Mouse (Mus musculus) MEL (cell line): ENCODE data around the gene Necab2. TPM values are rescaled to one million over a fixed set of nuclear protein-coding genes. Genes with fewer than 3 reads are reported as not detected.
A peak's percentile ranks its signal among the peaks of the same experiment; 100 is the strongest.

Source experiments
- DNase-seq: peaks from one replicate; pipeline ENCODE4 v3.0.0; 2011; ENCODE audit warnings: low read depth, low spot score
- H3K27ac ChIP-seq: 2 replicates; pipeline ENCODE4 v1.5.1; 2012; ENCODE audit warnings: low read depth, mild to moderate bottlenecking, control low read depth, low read length, moderate library complexity; ENCODE audit not compliant: control insufficient read depth
- H3K27me3 ChIP-seq, 2 experiments: fragments of 150-350 bp in 1 of 2; sonication (generic) in 1 of 2; 2 replicates each; pipeline ENCODE4 v1.6.1; 2012; ENCODE audit warnings: low read length in 2 of 2, mild to moderate bottlenecking in 2 of 2, improper control_type of control experiment in 1 of 2, moderate library complexity in 1 of 2; ENCODE audit not compliant: insufficient read depth in 2 of 2, control insufficient read depth in 1 of 2
- H3K36me3 ChIP-seq, 2 experiments: 2 replicates each; pipeline ENCODE4 v1.6.1; 2012 to 2014; ENCODE audit warnings: low read length in 2 of 2, improper control_type of control experiment in 1 of 2, inconsistent platforms in 1 of 2, mild to moderate bottlenecking in 1 of 2; ENCODE audit not compliant: insufficient read depth in 2 of 2, control insufficient read depth in 1 of 2
- H3K4me1 ChIP-seq, 2 experiments: fragments of 150-350 bp in 1 of 2; sonication (generic) in 1 of 2; 2 replicates each; pipeline ENCODE4 v1.6.1; 2012; ENCODE audit warnings: low read length in 2 of 2, improper control_type of control experiment in 1 of 2, mild to moderate bottlenecking in 1 of 2; ENCODE audit not compliant: insufficient read depth in 2 of 2, control insufficient read depth in 1 of 2
- H3K4me3 ChIP-seq, 2 experiments: fragments of 150-350 bp in 1 of 2; sonication (generic) in 1 of 2; 2 replicates each; pipeline ENCODE4 v1.5.1; 2012; ENCODE audit warnings: low read depth in 2 of 2, low read length in 2 of 2, mild to moderate bottlenecking in 2 of 2, moderate library complexity in 2 of 2, control low read depth in 1 of 2, improper control_type of control experiment in 1 of 2; ENCODE audit not compliant: control insufficient read depth in 1 of 2, insufficient read depth in 1 of 2
- H3K79me2 ChIP-seq: 2 replicates; pipeline ENCODE4 v1.6.1; 2012; ENCODE audit warnings: mild to moderate bottlenecking, low read length, moderate library complexity; ENCODE audit not compliant: control insufficient read depth, poor library complexity, insufficient read depth
- H3K9ac ChIP-seq: 2 replicates; pipeline ENCODE4 v1.6.1; 2012; ENCODE audit warnings: low read depth, mild to moderate bottlenecking, control low read depth, low read length, moderate library complexity; ENCODE audit not compliant: control insufficient read depth, poor library complexity, severe bottlenecking
- H3K9me3 ChIP-seq: fragments of 150-350 bp; sonication (generic); replicated peaks from 2 replicates; pipeline ENCODE4 v1.6.1; 2012; ENCODE audit warnings: mild to moderate bottlenecking, low read length, improper control_type of control experiment, moderate library complexity; ENCODE audit not compliant: insufficient read depth
- CTCF ChIP-seq, 3 experiments: IDR thresholded peaks in 2 of 3; conservative IDR thresholded peaks in 1 of 3; 2 replicates each; pipeline ENCODE4 v1.5.1; 2011 to 2012; ENCODE audit warnings: low read length in 3 of 3, low read depth in 2 of 3, mild to moderate bottlenecking in 2 of 3, improper control_type of control experiment in 1 of 3, inconsistent platforms in 1 of 3, mixed read lengths in 1 of 3, moderate library complexity in 1 of 3; ENCODE audit not compliant: control insufficient read depth in 1 of 3, insufficient read depth in 1 of 3, poor library complexity in 1 of 3, severe bottlenecking in 1 of 3
- NELFE ChIP-seq: IDR thresholded peaks from 2 replicates; pipeline ENCODE4 v1.6.1; 2011; ENCODE audit warnings: low read depth, low read length, improper control_type of control experiment
- RAD21 ChIP-seq: IDR thresholded peaks from 2 replicates; pipeline ENCODE4 v1.6.1; 2011; ENCODE audit warnings: mild to moderate bottlenecking, low read depth, low read length, improper control_type of control experiment
- RCOR1 ChIP-seq: IDR thresholded peaks from 2 replicates; pipeline ENCODE4 v1.6.1; 2012; ENCODE audit warnings: low read depth, mild to moderate bottlenecking, inconsistent platforms, low read length, improper control_type of control experiment
- SMC3 ChIP-seq: IDR thresholded peaks from 2 replicates; pipeline ENCODE4 v1.6.1; 2011; ENCODE audit warnings: low read depth, low read length, improper control_type of control experiment
- polyA plus RNA-seq, 2 experiments: library from polyadenylated mRNA; stranded (reverse) in 1 of 2; unstranded in 1 of 2; fragments of >175 nt in 1 of 2; fragments of >200 nt in 1 of 2; gene quantifications; 2 replicates each; pipeline versions ENCODE4 v1.2.1 to v1.2.4; 2012; ENCODE audit warnings: low replicate concordance in 2 of 2, low read depth in 1 of 2; ENCODE audit not compliant: insufficient read length in 2 of 2, insufficient read depth in 1 of 2, missing spikeins in 1 of 2
- total RNA-seq: library from RNA; depleted of rRNA; stranded (reverse); fragments of 300-350 nt; gene quantifications from 2 replicates; pipeline ENCODE4 v1.2.3, GENCODE M21; 2012; rRNA removed

The Necab2 gene
- total and polyA plus RNA-seq, 3 experiments, result 0.06 TPM; not detected in 2

DNA sequence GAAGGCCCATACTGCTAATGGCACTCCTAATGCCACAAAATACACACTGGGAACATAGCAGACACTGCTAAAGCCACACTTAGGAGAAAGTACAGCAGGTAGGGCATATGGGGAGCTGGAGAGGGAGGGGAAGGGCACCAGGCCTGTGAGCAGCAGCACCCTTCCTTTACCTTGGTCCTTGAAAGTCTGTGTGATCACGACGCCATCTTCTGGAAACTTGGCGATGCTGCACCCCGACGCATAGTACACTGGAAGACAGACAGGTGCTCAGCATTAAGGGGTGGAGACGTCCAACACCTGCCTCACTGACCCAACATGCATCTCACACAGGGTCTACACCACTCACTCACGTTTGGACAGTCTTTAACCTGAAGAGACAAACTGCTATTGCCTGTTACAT lies 73.6 kb downstream of the Necab2 start:
- no peak overlapping the region for H3K27ac ChIP-seq
- no peaks in the 10 kb centered on the region for H3K27me3 ChIP-seq
- peaks cover 13 to 24% of the 10 kb centered on the region in 2 experiments for H3K36me3 ChIP-seq
- no peaks in the 10 kb centered on the region for H3K9me3 ChIP-seq
- no peak overlapping the region for H3K9ac ChIP-seq
- no peak overlapping the region for H3K4me3 ChIP-seq
- DNase-seq, result peak; percentile 41
- TF ChIP-seq RAD21, result peak; percentile 43
- peak; percentile 31; the same call in 1 of the 2 replicates for TF ChIP-seq SMC3
- peak; percentile 46 to 59 (median 53); a peak in 5 of 6 replicates for TF ChIP-seq CTCF (IDR thresholded peaks at IDR 0.05 in 2 of 3, conservative IDR thresholded peaks at IDR 0.05 in 1 of 3; ENCODE audit: control insufficient read depth in 1 of 3, insufficient read depth in 1 of 3, low read depth in 2 of 3, low read length in 3 of 3, poor library complexity in 1 of 3, severe bottlenecking in 1 of 3)
- no peak for TF ChIP-seq NELFE
- TF ChIP-seq RCOR1, result no peak
- TF ChIP-seq, all 39 proteins: peak for 3
- peaks cover 12 to 16% of the 10 kb centered on the region in 2 experiments; a peak in 3 of 4 replicates for H3K4me1 ChIP-seq
- H3K79me2 ChIP-seq, result no peaks in the 10 kb centered on the region

Other genes with a start within 250 kb of the Necab2 start
- gene Hsbp1, start 102.2 kb upstream of the Necab2 start, total RNA-seq, result 91.8 and 109 TPM in 2 replicates
- gene Hsbp1, start 102.2 kb upstream of the Necab2 start, polyA plus RNA-seq, result 100 to 1,000 TPM in 1 of 2 experiments, not detected in 1; 128 TPM
- 5.8 and 7.2 TPM in 2 replicates for gene Mlycd, start 51.8 kb upstream of the Necab2 start, total RNA-seq
- gene Mlycd, start 51.8 kb upstream of the Necab2 start, polyA plus RNA-seq, result 10 to 100 TPM in 1 of 2 experiments, not detected in 1; 13.2 TPM
- 0.08 TPM in 1 of 2 replicates, not detected in the other for gene Osgin1, start 12.6 kb upstream of the Necab2 start, total RNA-seq
- under 1 TPM in 1 of 2 experiments, not detected in 1; 0.84 TPM for gene Osgin1, start 12.6 kb upstream of the Necab2 start, polyA plus RNA-seq
- gene Slc38a8, start 55.0 kb downstream of the Necab2 start, total RNA-seq, result not detected in 2 replicates
- gene Slc38a8, start 55.0 kb downstream of the Necab2 start, polyA plus RNA-seq, result not detected
- 32.7 and 33.1 TPM in 2 replicates for gene Mbtps1, start 112.0 kb downstream of the Necab2 start, total RNA-seq
- 10 to 100 TPM in 1 of 2 experiments, not detected in 1; 59.9 TPM for gene Mbtps1, start 112.0 kb downstream of the Necab2 start, polyA plus RNA-seq
- 32.3 and 37.1 TPM in 2 replicates for gene Hsdl1, start 128.5 kb downstream of the Necab2 start, total RNA-seq
- 10 to 100 TPM; 29.4 to 46.3 TPM for gene Hsdl1, start 128.5 kb downstream of the Necab2 start, polyA plus RNA-seq
- gene Dnaaf1, start 128.5 kb downstream of the Necab2 start, total RNA-seq, result 0.36 and 0.54 TPM in 2 replicates
- gene Dnaaf1, start 128.5 kb downstream of the Necab2 start, polyA plus RNA-seq, result under 1 TPM in 1 of 2 experiments, not detected in 1; 0.19 TPM
- 21.2 and 28.8 TPM in 2 replicates for gene Taf1c, start 158.5 kb downstream of the Necab2 start, total RNA-seq
- 10 to 100 TPM in 1 of 2 experiments, not detected in 1; 32.0 TPM for gene Taf1c, start 158.5 kb downstream of the Necab2 start, polyA plus RNA-seq
- gene Adad2, start 166.0 kb downstream of the Necab2 start, total RNA-seq, result not detected in 2 replicates
- not detected for gene Adad2, start 166.0 kb downstream of the Necab2 start, polyA plus RNA-seq
- gene Kcng4, start 189.0 kb downstream of the Necab2 start, total RNA-seq, result not detected in 2 replicates
- not detected for gene Kcng4, start 189.0 kb downstream of the Necab2 start, polyA plus RNA-seq
- gene Wfdc1, start 219.6 kb downstream of the Necab2 start, total RNA-seq, result not detected in 2 replicates
- gene Wfdc1, start 219.6 kb downstream of the Necab2 start, polyA plus RNA-seq, result not detected